In the genomic region with DNA sequence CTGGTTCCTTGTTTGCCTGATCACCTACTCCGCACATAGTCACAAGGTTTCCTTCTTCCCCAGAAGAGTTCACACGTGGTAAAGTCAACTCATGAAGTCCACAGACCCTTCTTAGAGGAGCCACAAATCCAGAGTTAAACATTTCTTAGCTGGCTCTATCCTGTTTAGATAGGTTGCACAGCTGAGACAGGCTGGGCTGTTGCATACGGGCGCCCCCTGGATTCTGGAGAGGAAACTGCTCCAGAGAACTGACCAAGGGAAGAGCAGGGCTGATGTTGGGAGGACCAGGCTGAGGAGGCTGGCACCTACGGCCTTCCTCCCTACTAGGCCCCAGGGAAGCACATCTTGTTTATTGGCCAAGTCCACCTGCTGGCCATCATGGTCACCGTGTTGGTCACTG, we compare ENCODE assay signal across 8 mouse cellular contexts.
DNase-seq lines count a peak whose midpoint lies in the region; ATAC-seq and TF ChIP-seq lines count a peak whose summit lies in the region.

No protein-coding gene starts in this region.

- DNase-seq in 416B (ENCODE audit: low read depth), result peak; percentile 82
- peak; percentile 77 to 78 for DNase-seq in adrenal gland, adult 18-20 months (ENCODE audit: low spot score in 2 of 2)
- DNase-seq in embryo, embryonic 11 days, result peak; percentile 77
- DNase-seq in gastrocnemius, postnatal 4 days (ENCODE audit: low spot score in 2 of 2), result peak; percentile 65 to 85
- DNase-seq in kidney, adult 9 months, result peak; percentile 90
- peak; percentile 75 to 82 for DNase-seq in natural killer cell, adult 2 months (ENCODE audit: low spot score in 2 of 2)

- peaks cover 12% of the 10 kb centered on the region for H3K4me1 ChIP-seq in limb, embryonic 12.5 days (replicated peaks)
- H3K4me1 ChIP-seq in testis, adult 2 months (ENCODE audit: control insufficient read depth, insufficient read depth, low read length), result peaks cover 6% of the 10 kb centered on the region; the same call in 1 of the 2 replicates

- H3K27me3 ChIP-seq in limb, embryonic 12.5 days, result no peaks in the 10 kb centered on the region
- no peaks in the 10 kb centered on the region for H3K27me3 ChIP-seq in testis, adult 2 months (ENCODE audit: control insufficient read depth, insufficient read depth, low read length)

- H3K4me2 ChIP-seq in limb, embryonic 12.5 days, result no peak overlapping the region

- TF ChIP-seq CTCF in testis, adult 2 months (IDR thresholded peaks at IDR 0.05; ENCODE audit: control insufficient read depth, insufficient read depth, insufficient replicate concordance, low read depth, low read length), result peak; percentile 58; the same call in 1 of the 2 replicates

- no peaks in the 10 kb centered on the region for H3K9me3 ChIP-seq in limb, embryonic 12.5 days

- 30% methylated on average over 6 of the region's 6 CpGs for WGBS in limb, embryonic 12.5 days

- no peak overlapping the region for H3K4me3 ChIP-seq in limb, embryonic 12.5 days (replicated peaks)
- H3K4me3 ChIP-seq in testis, adult 2 months (ENCODE audit: control insufficient read depth, low read depth, low read length), result no peak overlapping the region

- no peak for ATAC-seq in limb, embryonic 12.5 days (ENCODE audit: insufficient number of reproducible peaks, insufficient read depth, low FRiP score, low TSS enrichment, low read depth)

- no peaks in the 10 kb centered on the region for H3K36me3 ChIP-seq in limb, embryonic 12.5 days
- H3K36me3 ChIP-seq in testis, adult 2 months (ENCODE audit: control insufficient read depth, insufficient read depth, low read length), result no peaks in the 10 kb centered on the region

- H3K9ac ChIP-seq in limb, embryonic 12.5 days (replicated peaks), result no peak overlapping the region

- H3K27ac ChIP-seq in limb, embryonic 12.5 days, result peak overlapping the region; percentile 56; the same call in 1 of the 2 replicates
- no peak overlapping the region for H3K27ac ChIP-seq in testis, adult 2 months (ENCODE audit: control insufficient read depth, insufficient read depth, low read depth, low read length)

- no peak for TF ChIP-seq POLR2A in testis, adult 2 months (IDR thresholded peaks at IDR 0.05; ENCODE audit: control insufficient read depth, low read depth, low read length)
